Mouse (Mus musculus): ENCODE data around the gene Mt2. TPM values are rescaled to one million over a fixed set of nuclear protein-coding genes. Genes with fewer than 3 reads are reported as not detected.

The Mt2 gene
- polyA plus RNA-seq, 1 experiment, result 232 TPM

GRCm38 (mm10) chr8:94199202-94199869 is 26.9 kb downstream of the Mt2 start:
- no peak overlapping the region for H3K27ac ChIP-seq (ENCODE audit: control insufficient read depth, insufficient read depth, low read depth, low read length)
- no peak overlapping the region for H3K4me3 ChIP-seq (ENCODE audit: control insufficient read depth, low read depth, low read length)
- TF ChIP-seq POLR2A (IDR thresholded peaks at IDR 0.05; ENCODE audit: control insufficient read depth, low read depth, low read length), result no peak
- peak; percentile 51; the same call in 1 of the 2 replicates for TF ChIP-seq CTCF (IDR thresholded peaks at IDR 0.05; ENCODE audit: control insufficient read depth, insufficient read depth, insufficient replicate concordance, low read depth, low read length)
- H3K27me3 ChIP-seq (ENCODE audit: control insufficient read depth, insufficient read depth, low read length), result no peaks in the 10 kb centered on the region
- H3K36me3 ChIP-seq (ENCODE audit: control insufficient read depth, insufficient read depth, low read length), result no peaks in the 10 kb centered on the region
- H3K4me1 ChIP-seq (ENCODE audit: control insufficient read depth, insufficient read depth, low read length), result no peaks in the 10 kb centered on the region

- Histone ChIP-seq H3K4me3 (ENCODE audit: control insufficient read depth, low read depth, low read length) (no peak overlapping the region), H3K36me3 (ENCODE audit: control insufficient read depth, insufficient read depth, low read length) (no peaks in the 10 kb centered on the region), H3K27me3 (ENCODE audit: control insufficient read depth, insufficient read depth, low read length) (no peaks in the 10 kb centered on the region), H3K4me1 (ENCODE audit: control insufficient read depth, insufficient read depth, low read length) (no peaks in the 10 kb centered on the region), H3K27ac (ENCODE audit: control insufficient read depth, insufficient read depth, low read depth, low read length) (no peak overlapping the region)
- TF ChIP-seq CTCF (IDR thresholded peaks at IDR 0.05; ENCODE audit: control insufficient read depth, insufficient read depth, insufficient replicate concordance, low read depth, low read length) (no peak), POLR2A (IDR thresholded peaks at IDR 0.05; ENCODE audit: control insufficient read depth, low read depth, low read length) (no peak)
Measured at GRCm38 (mm10) chr8:94204043-94204442, 31.6 kb downstream of the Mt2 start.

- no peaks in the 10 kb centered on the region for H3K27me3 ChIP-seq (ENCODE audit: control insufficient read depth, insufficient read depth, low read length)
- no peak overlapping the region for H3K27ac ChIP-seq (ENCODE audit: control insufficient read depth, insufficient read depth, low read depth, low read length)
- TF ChIP-seq POLR2A (IDR thresholded peaks at IDR 0.05; ENCODE audit: control insufficient read depth, low read depth, low read length) (no peak), CTCF (IDR thresholded peaks at IDR 0.05; ENCODE audit: control insufficient read depth, insufficient read depth, insufficient replicate concordance, low read depth, low read length) (peak; percentile 91; the same call in 1 of the 2 replicates)
- H3K36me3 ChIP-seq (ENCODE audit: control insufficient read depth, insufficient read depth, low read length), result no peaks in the 10 kb centered on the region
- H3K4me3 ChIP-seq (ENCODE audit: control insufficient read depth, low read depth, low read length), result no peak overlapping the region
- H3K4me1 ChIP-seq (ENCODE audit: control insufficient read depth, insufficient read depth, low read length), result no peaks in the 10 kb centered on the region
Measured at GRCm38 (mm10) chr8:94205736-94206135, 33.3 kb downstream of the Mt2 start.

GRCm38 (mm10) chr8:94206256-94206655 is 33.8 kb downstream of the Mt2 start:
- H3K4me3 ChIP-seq (ENCODE audit: control insufficient read depth, low read depth, low read length), result no peak overlapping the region
- no peaks in the 10 kb centered on the region for H3K36me3 ChIP-seq (ENCODE audit: control insufficient read depth, insufficient read depth, low read length)
- no peaks in the 10 kb centered on the region for H3K27me3 ChIP-seq (ENCODE audit: control insufficient read depth, insufficient read depth, low read length)
- TF ChIP-seq POLR2A (IDR thresholded peaks at IDR 0.05; ENCODE audit: control insufficient read depth, low read depth, low read length) (no peak), CTCF (IDR thresholded peaks at IDR 0.05; ENCODE audit: control insufficient read depth, insufficient read depth, insufficient replicate concordance, low read depth, low read length) (no peak)
- no peaks in the 10 kb centered on the region for H3K4me1 ChIP-seq (ENCODE audit: control insufficient read depth, insufficient read depth, low read length)
- H3K27ac ChIP-seq (ENCODE audit: control insufficient read depth, insufficient read depth, low read depth, low read length), result no peak overlapping the region

- Histone ChIP-seq H3K36me3 (ENCODE audit: control insufficient read depth, insufficient read depth, low read length) (no peaks in the 10 kb centered on the region), H3K4me3 (ENCODE audit: control insufficient read depth, low read depth, low read length) (no peak overlapping the region), H3K27me3 (ENCODE audit: control insufficient read depth, insufficient read depth, low read length) (no peaks in the 10 kb centered on the region), H3K27ac (ENCODE audit: control insufficient read depth, insufficient read depth, low read depth, low read length) (no peak overlapping the region), H3K4me1 (ENCODE audit: control insufficient read depth, insufficient read depth, low read length) (no peaks in the 10 kb centered on the region)
- TF ChIP-seq CTCF (IDR thresholded peaks at IDR 0.05; ENCODE audit: control insufficient read depth, insufficient read depth, insufficient replicate concordance, low read depth, low read length) (no peak), POLR2A (IDR thresholded peaks at IDR 0.05; ENCODE audit: control insufficient read depth, low read depth, low read length) (no peak)
Measured at GRCm38 (mm10) chr8:94207491-94207890, 35.0 kb downstream of the Mt2 start.

GRCm38 (mm10) chr8:94209639-94210038 is 37.2 kb downstream of the Mt2 start:
- Histone ChIP-seq H3K27ac (ENCODE audit: control insufficient read depth, insufficient read depth, low read depth, low read length) (no peak overlapping the region), H3K4me1 (ENCODE audit: control insufficient read depth, insufficient read depth, low read length) (peaks cover 4% of the 10 kb centered on the region; the same call in 1 of the 2 replicates), H3K27me3 (ENCODE audit: control insufficient read depth, insufficient read depth, low read length) (no peaks in the 10 kb centered on the region), H3K4me3 (ENCODE audit: control insufficient read depth, low read depth, low read length) (no peak overlapping the region), H3K36me3 (ENCODE audit: control insufficient read depth, insufficient read depth, low read length) (no peaks in the 10 kb centered on the region)
- TF ChIP-seq POLR2A (IDR thresholded peaks at IDR 0.05; ENCODE audit: control insufficient read depth, low read depth, low read length) (no peak), CTCF (IDR thresholded peaks at IDR 0.05; ENCODE audit: control insufficient read depth, insufficient read depth, insufficient replicate concordance, low read depth, low read length) (no peak)

- TF ChIP-seq CTCF (IDR thresholded peaks at IDR 0.05; ENCODE audit: control insufficient read depth, insufficient read depth, insufficient replicate concordance, low read depth, low read length) (no peak), POLR2A (IDR thresholded peaks at IDR 0.05; ENCODE audit: control insufficient read depth, low read depth, low read length) (no peak)
- Histone ChIP-seq H3K36me3 (ENCODE audit: control insufficient read depth, insufficient read depth, low read length) (no peaks in the 10 kb centered on the region), H3K4me1 (ENCODE audit: control insufficient read depth, insufficient read depth, low read length) (peaks cover 4% of the 10 kb centered on the region; the same call in 1 of the 2 replicates), H3K4me3 (ENCODE audit: control insufficient read depth, low read depth, low read length) (no peak overlapping the region), H3K27me3 (ENCODE audit: control insufficient read depth, insufficient read depth, low read length) (no peaks in the 10 kb centered on the region), H3K27ac (ENCODE audit: control insufficient read depth, insufficient read depth, low read depth, low read length) (no peak overlapping the region)
Measured at GRCm38 (mm10) chr8:94210225-94210624, 37.8 kb downstream of the Mt2 start.

All from testis, adult 2 months (tissue).